Mouse (Mus musculus) lung, adult 2 months (tissue): ENCODE data around the gene Ncoa1.

Source experiments
- CTCF ChIP-seq: fragments of 200-500 bp; IDR thresholded peaks from 2 replicates; pipeline ENCODE4 v1.5.1; 2011; ENCODE audit warnings: mild to moderate bottlenecking, low read length, control low read depth; ENCODE audit not compliant: insufficient read depth
- POLR2A ChIP-seq: fragments of 200-500 bp; IDR thresholded peaks from 2 replicates; pipeline ENCODE4 v1.6.1; 2011; ENCODE audit warnings: low read depth, mild to moderate bottlenecking, control low read depth, low read length, borderline replicate concordance; ENCODE audit errors: extremely low read depth

- TF ChIP-seq CTCF (no peak), POLR2A (no peak)
Observed at GRCm38 (mm10) chr12:4201454-4202200, 275.4 kb downstream of the Ncoa1 start.
